Mouse (Mus musculus): Measurements from ENCODE around the gene Kitl.

GRCm38 (mm10) chr10:100054006-100054405 lies 38.6 kb downstream of the Kitl start:
- TF ChIP-seq CTCF (IDR thresholded peaks at IDR 0.05; ENCODE audit: low read depth): no peak
- no peak for TF ChIP-seq EP300 (IDR thresholded peaks at IDR 0.05; ENCODE audit: low read depth)

Data from liver, embryonic 14.5 days (tissue).